Mouse (Mus musculus) cortical plate, adult 2 months (tissue): ENCODE measurements around the gene Pkd1l3.

ENCODE experiments used
- CTCF ChIP-seq: fragments of 200-500 bp; IDR thresholded peaks from 2 replicates; pipeline ENCODE4 v1.5.1; 2011; ENCODE audit warnings: mild to moderate bottlenecking, control low read depth, low read length; ENCODE audit not compliant: insufficient read depth; ENCODE audit errors: extremely low read depth
- POLR2A ChIP-seq: fragments of 200-500 bp; IDR thresholded peaks from 2 replicates; pipeline ENCODE4 v1.6.1; 2011; ENCODE audit warnings: mild to moderate bottlenecking, low read length, control low read depth; ENCODE audit not compliant: insufficient read depth; ENCODE audit errors: extremely low read depth

DNA sequence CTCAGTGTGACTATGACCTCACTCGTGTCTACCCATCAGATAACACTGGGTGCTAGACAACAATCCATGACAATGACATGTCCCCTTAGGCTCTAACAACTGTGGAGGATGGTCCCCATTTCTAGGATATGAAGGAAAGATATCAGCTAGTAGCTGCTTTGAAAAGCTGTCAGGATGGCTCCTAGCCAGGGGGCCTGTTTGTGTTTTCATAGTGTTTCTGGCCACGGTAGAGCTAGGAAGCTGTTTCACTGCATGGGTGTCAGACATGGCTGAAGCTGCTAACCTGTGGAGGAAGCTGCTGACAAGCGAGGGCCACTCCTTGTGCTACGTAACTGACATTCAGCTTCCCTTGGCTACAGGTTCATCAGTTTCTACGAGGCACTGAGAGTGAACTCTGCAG lies 52.3 kb downstream of the Pkd1l3 start:
- TF ChIP-seq CTCF (no peak), POLR2A (no peak)
